Mouse (Mus musculus): ENCODE results near the gene Prpf40b. TPM values are rescaled to one million over a fixed set of nuclear protein-coding genes. Genes with fewer than 3 reads are reported as not detected.

The Prpf40b gene
- polyA plus RNA-seq, 1 experiment, result 156 TPM

GRCm38 (mm10) chr15:99338916-99339315 is 44.0 kb downstream of the Prpf40b start:
- Histone ChIP-seq H3K27ac (ENCODE audit: insufficient read depth, low read length) (no peak overlapping the region), H3K4me3 (ENCODE audit: insufficient read depth, low read length) (no peak overlapping the region), H3K4me1 (ENCODE audit: control insufficient read depth, insufficient read depth, low read length) (peaks cover 9% of the 10 kb centered on the region)
- TF ChIP-seq POLR2A (IDR thresholded peaks at IDR 0.05; ENCODE audit: extremely low read depth, insufficient read depth, low read length), result no peak
- no peak for TF ChIP-seq CTCF (IDR thresholded peaks at IDR 0.05; ENCODE audit: extremely low read depth, insufficient read depth, low read length)

DNA sequence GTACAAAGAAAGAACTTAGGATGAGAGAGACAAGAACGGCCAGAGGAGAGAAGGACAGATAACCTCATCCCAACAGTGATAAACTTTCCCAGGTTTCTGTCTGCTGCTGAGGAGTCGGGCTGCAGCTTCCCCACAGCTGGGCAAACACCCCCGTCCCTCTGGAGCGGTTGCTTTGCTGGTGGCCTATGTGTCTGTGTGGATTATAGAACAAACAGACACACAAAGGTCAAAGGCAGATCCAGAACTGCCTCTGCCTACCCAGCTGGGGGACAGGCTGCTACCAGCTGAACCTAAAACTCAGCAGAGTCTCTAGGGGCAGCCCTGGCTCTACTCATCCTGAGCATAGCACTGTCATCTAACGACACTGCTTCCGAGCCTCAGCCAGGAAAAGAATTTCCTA is 44.8 kb downstream of the Prpf40b start:
- H3K4me3 ChIP-seq (ENCODE audit: insufficient read depth, low read length), result no peak overlapping the region
- H3K27ac ChIP-seq (ENCODE audit: insufficient read depth, low read length), result no peak overlapping the region
- TF ChIP-seq POLR2A (IDR thresholded peaks at IDR 0.05; ENCODE audit: extremely low read depth, insufficient read depth, low read length) (no peak), CTCF (IDR thresholded peaks at IDR 0.05; ENCODE audit: extremely low read depth, insufficient read depth, low read length) (no peak)
- peaks cover 10% of the 10 kb centered on the region for H3K4me1 ChIP-seq (ENCODE audit: control insufficient read depth, insufficient read depth, low read length)

- Histone ChIP-seq H3K4me3 (ENCODE audit: insufficient read depth, low read length) (no peak overlapping the region), H3K4me1 (ENCODE audit: control insufficient read depth, insufficient read depth, low read length) (peaks cover 10% of the 10 kb centered on the region), H3K27ac (ENCODE audit: insufficient read depth, low read length) (no peak overlapping the region)
- TF ChIP-seq CTCF (IDR thresholded peaks at IDR 0.05; ENCODE audit: extremely low read depth, insufficient read depth, low read length), result no peak
- TF ChIP-seq POLR2A (IDR thresholded peaks at IDR 0.05; ENCODE audit: extremely low read depth, insufficient read depth, low read length), result no peak
These were observed 46.2 kb downstream of the Prpf40b start for GRCm38 (mm10) chr15:99341102-99341501.

- Histone ChIP-seq H3K4me1 (ENCODE audit: control insufficient read depth, insufficient read depth, low read length) (peaks cover 10% of the 10 kb centered on the region), H3K4me3 (ENCODE audit: insufficient read depth, low read length) (no peak overlapping the region), H3K27ac (ENCODE audit: insufficient read depth, low read length) (peak overlapping the region; percentile 26; the same call in 1 of the 2 replicates)
- TF ChIP-seq POLR2A (IDR thresholded peaks at IDR 0.05; ENCODE audit: extremely low read depth, insufficient read depth, low read length), result no peak
- no peak for TF ChIP-seq CTCF (IDR thresholded peaks at IDR 0.05; ENCODE audit: extremely low read depth, insufficient read depth, low read length)
These were observed 47.5 kb downstream of the Prpf40b start for GRCm38 (mm10) chr15:99342194-99342981.

DNA sequence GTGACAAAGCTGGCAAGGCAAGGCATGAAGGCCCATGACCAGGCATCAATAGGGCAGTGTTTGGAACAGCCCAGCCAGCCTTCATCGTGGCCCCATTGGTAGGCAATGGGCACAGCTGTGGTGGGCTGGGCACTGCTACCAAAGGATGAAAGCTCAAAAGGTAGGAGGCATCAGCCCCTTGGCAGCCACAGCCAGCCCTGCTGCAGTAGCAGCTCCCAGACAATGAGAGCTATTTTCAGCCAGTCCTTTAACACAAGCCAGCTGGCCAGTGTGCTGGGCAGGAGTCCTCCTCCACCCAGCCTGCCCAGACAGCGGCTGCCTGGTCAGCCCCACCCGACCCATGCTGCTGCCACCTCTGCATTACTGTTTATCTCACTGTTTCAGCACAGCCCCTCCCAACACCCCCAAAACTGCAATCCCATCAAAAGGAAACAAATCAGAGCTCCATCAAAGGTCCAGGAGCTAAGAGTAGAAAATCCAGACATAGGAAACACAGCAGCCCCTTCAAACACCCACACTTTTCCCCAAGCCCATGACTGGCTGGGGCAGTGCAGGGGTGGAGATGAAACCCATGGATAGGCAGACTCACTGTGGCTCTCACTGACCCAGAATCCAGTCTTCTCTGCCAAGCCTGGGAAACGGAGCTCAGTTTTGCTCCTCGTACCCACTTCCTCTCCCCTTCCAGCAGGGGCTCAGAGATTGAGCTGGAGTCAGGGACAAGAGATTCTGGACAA is 48.7 kb downstream of the Prpf40b start:
- H3K4me3 ChIP-seq (ENCODE audit: insufficient read depth, low read length), result no peak overlapping the region
- TF ChIP-seq POLR2A (IDR thresholded peaks at IDR 0.05; ENCODE audit: extremely low read depth, insufficient read depth, low read length), result no peak
- TF ChIP-seq CTCF (IDR thresholded peaks at IDR 0.05; ENCODE audit: extremely low read depth, insufficient read depth, low read length), result no peak
- peaks cover 10% of the 10 kb centered on the region for H3K4me1 ChIP-seq (ENCODE audit: control insufficient read depth, insufficient read depth, low read length)
- peak overlapping the region; percentile 26 for H3K27ac ChIP-seq (ENCODE audit: insufficient read depth, low read length)

GRCm38 (mm10) chr15:99344148-99344870 is 49.4 kb downstream of the Prpf40b start:
- peaks cover 10% of the 10 kb centered on the region for H3K4me1 ChIP-seq (ENCODE audit: control insufficient read depth, insufficient read depth, low read length)
- 0 out of 2 replicates have a peak overlapping the region, but pooled peaks have one; percentile 5 for H3K27ac ChIP-seq (ENCODE audit: insufficient read depth, low read length)
- H3K4me3 ChIP-seq (ENCODE audit: insufficient read depth, low read length), result no peak overlapping the region
- TF ChIP-seq CTCF (IDR thresholded peaks at IDR 0.05; ENCODE audit: extremely low read depth, insufficient read depth, low read length) (no peak), POLR2A (IDR thresholded peaks at IDR 0.05; ENCODE audit: extremely low read depth, insufficient read depth, low read length) (no peak)

GRCm38 (mm10) chr15:99344961-99345360 is 50.1 kb downstream of the Prpf40b start:
- Histone ChIP-seq H3K4me3 (ENCODE audit: insufficient read depth, low read length) (no peak overlapping the region), H3K4me1 (ENCODE audit: control insufficient read depth, insufficient read depth, low read length) (peaks cover 10% of the 10 kb centered on the region), H3K27ac (ENCODE audit: insufficient read depth, low read length) (no peak overlapping the region)
- TF ChIP-seq POLR2A (IDR thresholded peaks at IDR 0.05; ENCODE audit: extremely low read depth, insufficient read depth, low read length) (no peak), CTCF (IDR thresholded peaks at IDR 0.05; ENCODE audit: extremely low read depth, insufficient read depth, low read length) (no peak)

GRCm38 (mm10) chr15:99351610-99352009 is 56.7 kb downstream of the Prpf40b start:
- H3K27ac ChIP-seq (ENCODE audit: insufficient read depth, low read length), result no peak overlapping the region
- no peaks in the 10 kb centered on the region for H3K4me1 ChIP-seq (ENCODE audit: control insufficient read depth, insufficient read depth, low read length)
- TF ChIP-seq POLR2A (IDR thresholded peaks at IDR 0.05; ENCODE audit: extremely low read depth, insufficient read depth, low read length) (no peak), CTCF (IDR thresholded peaks at IDR 0.05; ENCODE audit: extremely low read depth, insufficient read depth, low read length) (no peak)
- H3K4me3 ChIP-seq (ENCODE audit: insufficient read depth, low read length), result no peak overlapping the region

GRCm38 (mm10) chr15:99352306-99352705 is 57.4 kb downstream of the Prpf40b start:
- TF ChIP-seq CTCF (IDR thresholded peaks at IDR 0.05; ENCODE audit: extremely low read depth, insufficient read depth, low read length) (no peak), POLR2A (IDR thresholded peaks at IDR 0.05; ENCODE audit: extremely low read depth, insufficient read depth, low read length) (no peak)
- Histone ChIP-seq H3K4me3 (ENCODE audit: insufficient read depth, low read length) (no peak overlapping the region), H3K4me1 (ENCODE audit: control insufficient read depth, insufficient read depth, low read length) (no peaks in the 10 kb centered on the region), H3K27ac (ENCODE audit: insufficient read depth, low read length) (no peak overlapping the region)

Measured in cortical plate, adult 2 months (tissue).